Mouse (Mus musculus) G1E-ER4 (cell line): Measurements from ENCODE around the gene B4galt1. TPM values are rescaled to one million over a fixed set of nuclear protein-coding genes. Genes with fewer than 3 reads are reported as not detected.

Source experiments
- GATA1 ChIP-seq: IDR thresholded peaks from one replicate; pipeline ENCODE4 v1.8.0; 2012; ENCODE audit warnings: low read length, inconsistent platforms
- polyA plus RNA-seq: library from polyadenylated mRNA; stranded (reverse); fragments of >175 nt; gene quantifications from 2 replicates; pipeline ENCODE4 v1.2.3, GENCODE M21; 2012

The B4galt1 gene
- polyA plus RNA-seq, 1 experiment, result 29.9 TPM

- TF ChIP-seq GATA1, result no peak
Observed at GRCm38 (mm10) chr4:40851763-40852248, 2.0 kb downstream of the B4galt1 start.

- TF ChIP-seq GATA1, result no peak
Observed at GRCm38 (mm10) chr4:40851031-40851762, 2.6 kb downstream of the B4galt1 start.

- TF ChIP-seq GATA1, result peak; percentile 53
Observed at GRCm38 (mm10) chr4:40850582-40850981, 3.2 kb downstream of the B4galt1 start.

- no peak for TF ChIP-seq GATA1
Observed at GRCm38 (mm10) chr4:40849518-40849917, 4.3 kb downstream of the B4galt1 start.

- no peak for TF ChIP-seq GATA1
Observed at GRCm38 (mm10) chr4:40848246-40848645, 5.6 kb downstream of the B4galt1 start.

- TF ChIP-seq GATA1, result no peak
Observed at GRCm38 (mm10) chr4:40847160-40847559, 6.6 kb downstream of the B4galt1 start.

- TF ChIP-seq GATA1, result peak; percentile 80
Observed at GRCm38 (mm10) chr4:40846143-40846931, 7.5 kb downstream of the B4galt1 start.

GRCm38 (mm10) chr4:40844811-40845751 lies 8.7 kb downstream of the B4galt1 start:
- no peak for TF ChIP-seq GATA1

- TF ChIP-seq GATA1, result no peak
Observed at GRCm38 (mm10) chr4:40844251-40844721, 9.5 kb downstream of the B4galt1 start.

- TF ChIP-seq GATA1, result no peak
Observed at GRCm38 (mm10) chr4:40843726-40844125, 10.1 kb downstream of the B4galt1 start.

GRCm38 (mm10) chr4:40840448-40840847 lies 13.4 kb downstream of the B4galt1 start:
- TF ChIP-seq GATA1, result no peak

GRCm38 (mm10) chr4:40839251-40839650 lies 14.6 kb downstream of the B4galt1 start:
- TF ChIP-seq GATA1, result no peak

GRCm38 (mm10) chr4:40837451-40838285 lies 16.1 kb downstream of the B4galt1 start:
- no peak for TF ChIP-seq GATA1

GRCm38 (mm10) chr4:40837008-40837407 lies 16.8 kb downstream of the B4galt1 start:
- TF ChIP-seq GATA1, result no peak
